Mouse (Mus musculus) Muller cell, postnatal 12 days (primary cell): ENCODE measurements around the gene Rbks.
"Not testable (repeated sequence)": the region's sequence is repeated elsewhere in the genome, so short reads cannot be mapped to it uniquely, and the experiment has no call there.

Source experiments
- DNase-seq: peaks from one replicate; pipeline ENCODE4 v3.0.0-alpha.2; 2015; ENCODE audit errors: inconsistent ontology term

Rbks gene

GRCm38 (mm10) chr5:31627117-31627516 is 70.3 kb downstream of the Rbks start:
- DNase-seq: no peak

GRCm38 (mm10) chr5:31620326-31620725 is 77.1 kb downstream of the Rbks start:
- no peak for DNase-seq

GRCm38 (mm10) chr5:31614339-31615025 is 82.9 kb downstream of the Rbks start:
- no peak for DNase-seq

GRCm38 (mm10) chr5:31613852-31614286 is 83.6 kb downstream of the Rbks start:
- DNase-seq: peak; percentile 89

GRCm38 (mm10) chr5:31611186-31611585 is 86.2 kb downstream of the Rbks start:
- no peak for DNase-seq

- DNase-seq: no peak
Measured at GRCm38 (mm10) chr5:31610376-31611086, 86.9 kb downstream of the Rbks start.

- DNase-seq: peak; percentile 96
Measured at GRCm38 (mm10) chr5:31606151-31606550, 91.3 kb downstream of the Rbks start.

- DNase-seq: no peak
Measured at GRCm38 (mm10) chr5:31603766-31604165, 93.7 kb downstream of the Rbks start.

- peak; percentile 73 for DNase-seq
Measured at GRCm38 (mm10) chr5:31602377-31602776, 95.0 kb downstream of the Rbks start.

- DNase-seq: no peak
Measured at GRCm38 (mm10) chr5:31601162-31601722, 96.2 kb downstream of the Rbks start.

- DNase-seq: no peak
Measured at GRCm38 (mm10) chr5:31599161-31599560, 98.3 kb downstream of the Rbks start.

- peak; percentile 41 for DNase-seq
Measured at GRCm38 (mm10) chr5:31598579-31598978, 98.8 kb downstream of the Rbks start.

GRCm38 (mm10) chr5:31598121-31598520 is 99.3 kb downstream of the Rbks start:
- DNase-seq: no peak

GRCm38 (mm10) chr5:31597430-31597944 is 99.9 kb downstream of the Rbks start:
- no peak for DNase-seq

- peak; percentile 80 for DNase-seq
Measured at GRCm38 (mm10) chr5:31596481-31597429, 100.7 kb downstream of the Rbks start, which contains the start of gene Mrpl33. Mrpl33 (plus strand) TSS chr5:31596935.

- no peak for DNase-seq
Measured at GRCm38 (mm10) chr5:31595868-31596267, 101.6 kb downstream of the Rbks start.

- DNase-seq: no peak
Measured at GRCm38 (mm10) chr5:31591122-31591521, 106.3 kb downstream of the Rbks start.

- no peak for DNase-seq
Measured at GRCm38 (mm10) chr5:31589711-31590319, 107.6 kb downstream of the Rbks start.

GRCm38 (mm10) chr5:31588672-31589071 is 108.8 kb downstream of the Rbks start:
- DNase-seq: not testable (repeated sequence)

- DNase-seq: no peak
Measured at GRCm38 (mm10) chr5:31588016-31588415, 109.4 kb downstream of the Rbks start.

- DNase-seq: no peak
Measured at GRCm38 (mm10) chr5:31585526-31585925, 111.9 kb downstream of the Rbks start.
